Mouse (Mus musculus): ENCODE measurements around the gene Wdr19. TPM values are rescaled to one million over a fixed set of nuclear protein-coding genes. Genes with fewer than 3 reads are reported as not detected.
A peak's percentile ranks its signal among the peaks of the same experiment; 100 is the strongest.
"Not testable (repeated sequence)": the region's sequence is repeated elsewhere in the genome, so short reads cannot be mapped to it uniquely, and the experiment has no call there.

Wdr19 gene
- polyA plus RNA-seq, 1 experiment from 2014 or later: 5.0 TPM

GRCm38 (mm10) chr5:65279133-65279651, 79.7 kb downstream of the Wdr19 start:
- Histone ChIP-seq H3K9ac (no peak overlapping the region), H3K9me3 (replicated peaks) (no peaks in the 10 kb centered on the region), H3K36me3 (peaks cover 46% of the 10 kb centered on the region), H3K4me2 (no peak overlapping the region), H3K4me1 (replicated peaks) (peaks cover 8% of the 10 kb centered on the region; the same call in 1 of the 2 replicates), H3K4me3 (no peak overlapping the region), H3K27me3 (no peaks in the 10 kb centered on the region), H3K27ac (no peak overlapping the region)
- WGBS: 70% methylated on average over 6 of the region's 6 CpGs
- ATAC-seq (replicated peaks; ENCODE audit: insufficient number of reproducible peaks, insufficient read depth, low FRiP score, low read depth): peak; percentile 60

- H3K9me3 ChIP-seq (replicated peaks): no peaks in the 10 kb centered on the region
- 92% methylated on average over 3 of the region's 3 CpGs for WGBS
- H3K4me1 ChIP-seq (replicated peaks): peaks cover 8% of the 10 kb centered on the region; the same call in 1 of the 2 replicates
- H3K36me3 ChIP-seq: peaks cover 48% of the 10 kb centered on the region
- no peak overlapping the region for H3K27ac ChIP-seq
- H3K27me3 ChIP-seq: no peaks in the 10 kb centered on the region
- H3K4me3 ChIP-seq: no peak overlapping the region
- H3K9ac ChIP-seq: no peak overlapping the region
- ATAC-seq (replicated peaks; ENCODE audit: insufficient number of reproducible peaks, insufficient read depth, low FRiP score, low read depth): no peak
- no peak overlapping the region for H3K4me2 ChIP-seq
These were observed 81.7 kb downstream of the Wdr19 start for GRCm38 (mm10) chr5:65281216-65281615.

- peaks cover 4% of the 10 kb centered on the region; the same call in 1 of the 2 replicates for H3K4me1 ChIP-seq (replicated peaks)
- ATAC-seq (replicated peaks; ENCODE audit: insufficient number of reproducible peaks, insufficient read depth, low FRiP score, low read depth): no peak
- no peaks in the 10 kb centered on the region for H3K9me3 ChIP-seq (replicated peaks)
- H3K27ac ChIP-seq: no peak overlapping the region
- H3K36me3 ChIP-seq: peaks cover 45% of the 10 kb centered on the region
- no peak overlapping the region for H3K4me3 ChIP-seq
- WGBS: 97% methylated on average over 3 of the region's 3 CpGs
- H3K4me2 ChIP-seq: no peak overlapping the region
- H3K9ac ChIP-seq: no peak overlapping the region
- no peaks in the 10 kb centered on the region for H3K27me3 ChIP-seq
These were observed 84.7 kb downstream of the Wdr19 start for GRCm38 (mm10) chr5:65284171-65284570.

GRCm38 (mm10) chr5:65287751-65288701, 88.5 kb downstream of the Wdr19 start:
- Histone ChIP-seq H3K36me3 (peaks cover 58% of the 10 kb centered on the region), H3K9me3 (replicated peaks) (no peaks in the 10 kb centered on the region), H3K27ac (no peak overlapping the region), H3K4me2 (no peak overlapping the region), H3K27me3 (no peaks in the 10 kb centered on the region), H3K9ac (no peak overlapping the region), H3K4me1 (replicated peaks) (no peaks in the 10 kb centered on the region), H3K4me3 (no peak overlapping the region)
- WGBS: 76% methylated on average over 24 of the region's 24 CpGs
- ATAC-seq (replicated peaks; ENCODE audit: insufficient number of reproducible peaks, insufficient read depth, low FRiP score, low read depth): no peak

- WGBS: 78% methylated on average over 8 of the region's 8 CpGs
These were observed 89.5 kb downstream of the Wdr19 start for GRCm38 (mm10) chr5:65289009-65289408.

GRCm38 (mm10) chr5:65293627-65294026, 94.1 kb downstream of the Wdr19 start:
- H3K27ac ChIP-seq: no peak overlapping the region
- H3K4me3 ChIP-seq: no peak overlapping the region
- WGBS: 88% methylated on average over 6 of the region's 6 CpGs
- H3K4me1 ChIP-seq (replicated peaks): no peaks in the 10 kb centered on the region
- no peak overlapping the region for H3K4me2 ChIP-seq
- no peak overlapping the region for H3K9ac ChIP-seq
- no peaks in the 10 kb centered on the region for H3K9me3 ChIP-seq (replicated peaks)
- no peaks in the 10 kb centered on the region for H3K27me3 ChIP-seq
- H3K36me3 ChIP-seq: peaks cover 39% of the 10 kb centered on the region
- no peak for ATAC-seq (replicated peaks; ENCODE audit: insufficient number of reproducible peaks, insufficient read depth, low FRiP score, low read depth)

More at GRCm38 (mm10) chr5:65289009-65289408, 89.5 kb downstream of the Wdr19 start:
- not testable (repeated sequence) for ATAC-seq (replicated peaks; ENCODE audit: insufficient number of reproducible peaks, insufficient read depth, low FRiP score, low read depth); H3K27ac ChIP-seq; H3K27me3 ChIP-seq; H3K9ac ChIP-seq; H3K4me1 ChIP-seq (replicated peaks); H3K9me3 ChIP-seq (replicated peaks); H3K4me3 ChIP-seq; H3K4me2 ChIP-seq
- H3K36me3 ChIP-seq: peaks cover 59% of the 10 kb centered on the region

- peaks cover 39% of the 10 kb centered on the region for H3K36me3 ChIP-seq
- no peak for ATAC-seq (replicated peaks; ENCODE audit: insufficient number of reproducible peaks, insufficient read depth, low FRiP score, low read depth)
These were observed 94.8 kb downstream of the Wdr19 start for GRCm38 (mm10) chr5:65294270-65294669.

GRCm38 (mm10) chr5:65298167-65298950, 98.9 kb downstream of the Wdr19 start:
- Histone ChIP-seq H3K4me1 (replicated peaks) (no peaks in the 10 kb centered on the region), H3K9ac (no peak overlapping the region), H3K9me3 (replicated peaks) (no peaks in the 10 kb centered on the region), H3K27ac (no peak overlapping the region), H3K36me3 (peaks cover 30% of the 10 kb centered on the region), H3K27me3 (no peaks in the 10 kb centered on the region), H3K4me2 (no peak overlapping the region), H3K4me3 (no peak overlapping the region)
- 58% methylated on average over 7 of the region's 7 CpGs for WGBS
- no peak for ATAC-seq (replicated peaks; ENCODE audit: insufficient number of reproducible peaks, insufficient read depth, low FRiP score, low read depth)

More at GRCm38 (mm10) chr5:65294270-65294669, 94.8 kb downstream of the Wdr19 start:
- Histone ChIP-seq H3K9me3 (replicated peaks) (no peaks in the 10 kb centered on the region), H3K27ac (no peak overlapping the region), H3K9ac (no peak overlapping the region), H3K4me3 (no peak overlapping the region), H3K27me3 (no peaks in the 10 kb centered on the region), H3K4me2 (no peak overlapping the region), H3K4me1 (replicated peaks) (no peaks in the 10 kb centered on the region)
- WGBS: 35% methylated on average over 2 of the region's 2 CpGs

- peaks cover 29% of the 10 kb centered on the region for H3K36me3 ChIP-seq
- not testable (repeated sequence) for H3K9me3 ChIP-seq (replicated peaks); H3K27me3 ChIP-seq; ATAC-seq (replicated peaks; ENCODE audit: insufficient number of reproducible peaks, insufficient read depth, low FRiP score, low read depth); H3K4me1 ChIP-seq (replicated peaks); H3K27ac ChIP-seq; H3K9ac ChIP-seq; H3K4me2 ChIP-seq; H3K4me3 ChIP-seq
- WGBS: 92% methylated on average over 1 of the region's 1 CpGs
These were observed 100.1 kb downstream of the Wdr19 start for GRCm38 (mm10) chr5:65299623-65300022.

- Histone ChIP-seq H3K4me1 (replicated peaks) (no peaks in the 10 kb centered on the region), H3K9me3 (replicated peaks) (no peaks in the 10 kb centered on the region), H3K4me2 (no peak overlapping the region), H3K9ac (no peak overlapping the region), H3K27ac (no peak overlapping the region), H3K27me3 (no peaks in the 10 kb centered on the region), H3K4me3 (no peak overlapping the region), H3K36me3 (peaks cover 27% of the 10 kb centered on the region)
- WGBS: 87% methylated on average over 9 of the region's 9 CpGs
- ATAC-seq (replicated peaks; ENCODE audit: insufficient number of reproducible peaks, insufficient read depth, low FRiP score, low read depth): no peak
These were observed 100.6 kb downstream of the Wdr19 start for GRCm38 (mm10) chr5:65300121-65300520.

GRCm38 (mm10) chr5:65305516-65305915, 106.0 kb downstream of the Wdr19 start:
- Histone ChIP-seq H3K9me3 (replicated peaks) (no peaks in the 10 kb centered on the region), H3K27me3 (no peaks in the 10 kb centered on the region), H3K4me2 (no peak overlapping the region), H3K4me3 (no peak overlapping the region), H3K27ac (no peak overlapping the region), H3K9ac (no peak overlapping the region), H3K36me3 (peaks cover 17% of the 10 kb centered on the region), H3K4me1 (replicated peaks) (no peaks in the 10 kb centered on the region)
- WGBS: 73% methylated on average over 9 of the region's 9 CpGs
- ATAC-seq (replicated peaks; ENCODE audit: insufficient number of reproducible peaks, insufficient read depth, low FRiP score, low read depth): no peak
